Mouse (Mus musculus) CD4-positive, CD25-positive, alpha-beta regulatory T cell, adult 4 months (primary cell): ENCODE measurements around the gene D7Ertd443e. TPM values are rescaled to one million over a fixed set of nuclear protein-coding genes. Genes with fewer than 3 reads are reported as not detected.

Experiments
- ATAC-seq: one replicate; pipeline ENCODE4 v1.8.0; 2017
- polyA plus RNA-seq, 2 experiments: library from polyadenylated mRNA; unstranded; fragments of 100-300 nt; shearing (Covaris generic); gene quantifications; one replicate each; pipeline ENCODE4 v1.2.1; 2017

Gene D7Ertd443e
- polyA plus RNA-seq, 2 experiments from 2014 or later: not detected

GRCm38 (mm10) chr7:134287570-134288222 is 97.8 kb downstream of the D7Ertd443e start:
- ATAC-seq: no peak

DNA sequence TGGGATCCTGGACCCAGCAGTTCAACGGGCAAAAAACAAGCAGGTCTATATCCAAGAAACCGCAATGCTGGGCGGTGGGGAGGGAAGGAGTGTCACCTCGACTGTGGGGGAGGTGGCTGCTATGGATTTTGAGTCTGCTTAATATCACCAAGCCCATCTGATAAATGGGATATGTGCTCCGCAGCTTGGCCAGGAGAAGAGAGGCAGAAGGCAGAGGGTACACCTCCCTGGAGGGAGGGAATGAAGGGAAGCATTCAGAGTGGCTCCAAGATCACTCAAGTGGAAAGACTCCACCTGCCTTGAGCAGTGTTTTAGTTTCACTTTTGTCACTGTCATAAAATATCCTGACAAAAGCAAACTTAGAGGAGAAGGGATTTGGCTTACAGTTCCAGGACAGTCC is 112.5 kb downstream of the D7Ertd443e start:
- no peak for ATAC-seq

- ATAC-seq: no peak
These were observed 113.0 kb downstream of the D7Ertd443e start for GRCm38 (mm10) chr7:134272421-134272820.

- ATAC-seq: no peak
These were observed 119.7 kb downstream of the D7Ertd443e start for GRCm38 (mm10) chr7:134265783-134266182.

DNA sequence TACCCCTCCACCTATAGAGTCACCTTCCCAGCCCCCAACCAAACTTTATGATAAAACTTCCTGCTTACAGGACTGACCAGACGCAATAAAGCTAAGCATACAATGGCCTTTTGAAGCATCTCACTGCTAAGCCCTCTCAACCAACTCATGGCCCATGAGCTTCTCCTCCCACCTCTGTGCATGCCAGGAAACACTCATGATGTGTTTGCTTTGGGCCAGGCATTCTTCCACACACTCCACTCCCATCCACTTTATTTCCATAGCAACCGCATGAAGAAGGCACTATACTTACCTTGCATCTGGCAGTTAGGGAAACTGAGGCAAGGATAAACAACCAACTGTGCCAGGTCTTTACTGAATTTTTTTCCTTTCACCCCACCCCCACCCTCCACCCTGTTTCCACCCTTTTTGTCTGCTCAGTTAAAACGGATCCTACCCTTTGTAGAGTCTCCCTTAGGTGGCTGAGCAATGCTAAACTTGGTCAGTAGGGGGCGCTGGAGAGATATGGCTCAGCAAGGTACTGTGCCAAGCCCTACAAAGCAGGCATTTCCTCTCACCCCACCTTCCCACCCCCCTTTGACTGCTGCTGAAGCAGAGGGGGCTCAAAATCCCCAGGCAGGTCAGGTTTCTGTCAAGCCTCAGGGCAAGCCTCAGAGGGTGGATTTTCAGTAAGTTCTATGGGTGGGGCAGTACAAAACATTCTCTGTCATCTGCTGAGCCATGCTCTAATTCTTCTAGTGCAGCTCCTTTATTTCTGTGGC is 122.1 kb downstream of the D7Ertd443e start:
- no peak for ATAC-seq

- ATAC-seq: no peak
These were observed 124.3 kb downstream of the D7Ertd443e start for GRCm38 (mm10) chr7:134261003-134261701.

- ATAC-seq: no peak
These were observed 135.1 kb downstream of the D7Ertd443e start for GRCm38 (mm10) chr7:134250273-134250870.

DNA sequence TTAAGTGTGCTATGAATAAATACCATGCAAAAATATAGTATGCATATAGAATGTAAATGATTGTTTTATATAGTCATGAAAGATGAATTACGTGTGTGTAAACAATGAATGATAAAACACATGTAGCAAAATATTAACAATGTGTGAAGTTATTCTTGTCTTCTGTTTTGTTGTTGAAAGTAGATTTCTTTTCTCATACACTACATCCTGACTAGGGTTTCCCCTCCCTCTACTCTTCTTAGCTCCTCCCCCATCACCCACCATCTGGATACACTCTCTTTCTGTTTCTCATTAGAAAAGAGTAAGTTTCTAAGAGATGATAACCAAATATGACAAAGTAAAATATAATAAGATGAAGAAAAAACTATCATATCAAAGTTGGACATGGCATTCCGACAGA is 137.4 kb downstream of the D7Ertd443e start:
- ATAC-seq: no peak

GRCm38 (mm10) chr7:134246624-134247023 is 138.8 kb downstream of the D7Ertd443e start:
- ATAC-seq: no peak

GRCm38 (mm10) chr7:134242773-134243172 is 142.7 kb downstream of the D7Ertd443e start:
- ATAC-seq: no peak

- ATAC-seq: no peak
These were observed 144.2 kb downstream of the D7Ertd443e start for GRCm38 (mm10) chr7:134241212-134241611.

DNA sequence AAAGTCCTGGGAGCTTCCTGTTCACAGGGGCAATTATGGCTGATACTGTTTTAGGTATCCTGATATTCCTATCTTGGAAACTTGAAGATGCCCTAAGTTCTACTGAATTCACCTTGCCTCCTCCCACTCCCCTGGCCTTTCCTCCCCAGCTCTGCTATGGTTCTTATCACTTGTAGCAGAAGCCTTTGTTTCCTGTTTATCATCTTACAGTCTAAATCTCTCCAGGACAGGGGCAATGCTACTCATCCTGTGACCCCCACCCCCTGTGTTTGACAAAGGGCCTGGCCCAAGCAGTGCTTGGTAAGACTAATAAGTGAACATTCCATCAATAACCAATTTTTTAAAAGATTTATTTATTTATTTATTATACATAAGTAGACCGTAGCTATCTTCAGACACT is 144.9 kb downstream of the D7Ertd443e start:
- no peak for ATAC-seq

- no peak for ATAC-seq
These were observed 146.6 kb downstream of the D7Ertd443e start for GRCm38 (mm10) chr7:134238863-134239262.

DNA sequence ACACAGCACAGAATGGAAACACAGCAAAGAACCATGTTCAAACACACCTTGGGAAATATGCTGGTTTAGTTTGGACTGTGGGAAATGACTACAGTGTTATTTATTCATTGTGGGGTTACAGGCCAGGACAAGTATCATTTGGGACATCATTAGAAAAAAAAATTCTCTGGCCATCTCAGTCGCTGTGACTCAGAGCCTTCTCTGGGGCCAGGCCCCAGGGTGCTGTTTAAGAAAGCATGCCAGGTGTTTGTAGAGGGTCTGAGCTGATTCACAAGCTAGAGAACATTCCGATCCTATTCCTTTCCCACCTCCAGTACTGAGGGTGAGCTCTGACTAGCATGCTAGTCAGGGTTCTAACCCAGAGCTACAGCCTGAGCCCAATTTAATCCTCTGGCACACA is 148.1 kb downstream of the D7Ertd443e start:
- no peak for ATAC-seq

- no peak for ATAC-seq
These were observed 148.7 kb downstream of the D7Ertd443e start for GRCm38 (mm10) chr7:134236727-134237126.

GRCm38 (mm10) chr7:134235552-134235951 is 149.9 kb downstream of the D7Ertd443e start:
- ATAC-seq: no peak

- ATAC-seq: no peak
These were observed 153.8 kb downstream of the D7Ertd443e start, which contains the start of gene Adam12 for GRCm38 (mm10) chr7:134231378-134232346. Gene Adam12, minus strand, starts transcription at chr7:134232146.

- no peak for ATAC-seq
These were observed 154.8 kb downstream of the D7Ertd443e start for GRCm38 (mm10) chr7:134230708-134231107.

DNA sequence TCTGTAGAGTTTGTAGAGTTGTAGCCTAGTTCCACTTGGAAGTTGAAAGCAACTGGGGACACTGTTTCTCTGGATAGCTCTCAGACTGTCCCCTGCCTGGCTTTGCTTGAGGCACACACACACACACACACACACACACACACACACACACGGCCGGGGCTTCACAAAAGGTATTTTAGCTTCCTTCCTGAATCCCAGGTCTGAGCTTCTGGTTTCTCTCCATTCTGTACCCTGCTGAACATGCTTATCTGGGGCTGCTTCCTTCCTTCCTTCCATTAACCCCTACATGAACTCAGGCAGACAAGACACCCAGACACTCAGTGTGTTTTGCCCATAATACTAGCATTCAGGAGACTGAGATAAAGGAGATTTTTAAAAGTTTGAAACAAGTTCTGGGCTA is 155.6 kb downstream of the D7Ertd443e start:
- ATAC-seq: no peak

DNA sequence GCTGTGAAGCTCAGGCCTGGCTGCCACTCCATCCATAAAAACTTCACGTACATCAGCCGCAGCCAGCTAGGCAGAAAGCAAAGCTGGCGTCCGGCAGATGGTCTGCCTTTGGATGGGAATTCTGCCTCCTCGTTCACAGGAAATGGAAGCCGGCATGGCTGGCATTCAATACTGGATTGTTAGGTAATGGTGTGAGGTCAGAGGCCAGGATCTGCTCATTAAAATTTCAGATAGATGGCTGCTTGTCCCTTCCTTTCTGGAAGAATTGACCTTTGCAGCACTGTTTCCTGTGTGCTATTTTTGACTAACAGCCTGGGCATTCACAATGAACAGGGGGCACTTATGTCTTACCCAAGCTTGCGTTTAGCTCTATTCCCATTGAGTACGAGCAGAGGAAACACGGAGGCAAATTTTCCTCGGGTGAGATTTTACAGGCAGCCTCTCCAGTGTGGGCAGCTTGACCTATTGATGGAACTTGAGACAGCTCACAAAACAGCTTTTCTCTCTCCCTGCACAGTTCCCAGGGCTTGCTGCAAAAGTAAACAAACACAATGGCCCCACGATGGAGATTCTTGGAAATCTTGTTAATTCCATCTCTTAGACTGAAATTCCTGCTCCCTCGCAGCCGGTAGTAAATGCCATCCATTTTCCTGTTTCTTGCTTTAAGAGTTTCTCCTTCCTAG is 157.5 kb downstream of the D7Ertd443e start:
- ATAC-seq: no peak

GRCm38 (mm10) chr7:134227101-134227500 is 158.4 kb downstream of the D7Ertd443e start:
- no peak for ATAC-seq
